Mouse (Mus musculus) liver, embryonic 12.5 days (tissue): ENCODE measurements around the gene Tob2. TPM values are rescaled to one million over a fixed set of nuclear protein-coding genes. Genes with fewer than 3 reads are reported as not detected.

Experiments
- ATAC-seq: fragments of 200-750 bp; cut with Nextera tagmentation; 2 replicates; pipeline ENCODE4 v1.8.0; 2017; ENCODE audit warnings: moderate number of reproducible peaks, mild to moderate bottlenecking, moderate library complexity
- H3K27ac ChIP-seq: fragments of 300-500 bp; sonication (generic); 2 replicates; pipeline ENCODE4 v1.5.1; 2016; ENCODE audit warnings: mild to moderate bottlenecking
- H3K27me3 ChIP-seq: fragments of 300-500 bp; sonication (generic); replicated peaks from 2 replicates; pipeline ENCODE4 v1.6.1; 2016; ENCODE audit warnings: mild to moderate bottlenecking, moderate library complexity
- H3K36me3 ChIP-seq: fragments of 300-500 bp; sonication (generic); 2 replicates; pipeline ENCODE4 v1.6.1; 2016; ENCODE audit warnings: mild to moderate bottlenecking, moderate library complexity
- H3K4me1 ChIP-seq: fragments of 300-500 bp; sonication (generic); 2 replicates; pipeline ENCODE4 v1.6.1; 2016
- H3K4me2 ChIP-seq: fragments of 300-500 bp; sonication (generic); 2 replicates; pipeline ENCODE4 v1.6.1; 2016; ENCODE audit warnings: mild to moderate bottlenecking, moderate library complexity
- H3K4me3 ChIP-seq: fragments of 300-500 bp; sonication (generic); 2 replicates; pipeline ENCODE4 v1.5.1; 2016; ENCODE audit warnings: mild to moderate bottlenecking, moderate library complexity
- H3K9ac ChIP-seq: fragments of 300-500 bp; sonication (generic); 2 replicates; pipeline ENCODE4 v1.6.1; 2016; ENCODE audit warnings: mild to moderate bottlenecking, moderate library complexity
- H3K9me3 ChIP-seq: fragments of 300-500 bp; sonication (generic); replicated peaks from 2 replicates; pipeline ENCODE4 v1.6.1; 2016; ENCODE audit warnings: mild to moderate bottlenecking, moderate library complexity
- WGBS: fragments of 180-500 bp; shearing (Covaris S2); methylation state at CpG from one replicate; pipeline ENCODE4 v1.1.7; 2016; ENCODE audit not compliant: insufficient replicate concordance; 5-methylcytosine and 5-hydroxymethylcytosine counted together
- polyA plus RNA-seq: library from polyadenylated mRNA; unstranded; fragments of >200 nt; fragmentation: Nextera tagmentation; extraction: Ambion mirVana; gene quantifications from 2 replicates; pipeline ENCODE4 v1.2.1, GENCODE M21; 2016

The Tob2 gene
- polyA plus RNA-seq, 1 experiment from 2014 or later = 12.8 TPM

- H3K27ac ChIP-seq = no peak overlapping the region
- H3K9me3 ChIP-seq = no peaks in the 10 kb centered on the region
- H3K27me3 ChIP-seq = peaks cover 44% of the 10 kb centered on the region
- H3K4me1 ChIP-seq = peaks cover 20% of the 10 kb centered on the region
- no peaks in the 10 kb centered on the region for H3K36me3 ChIP-seq
- H3K9ac ChIP-seq = no peak overlapping the region
- ATAC-seq = no peak
- 67% methylated on average over 4 of the region's 4 CpGs for WGBS
- no peak overlapping the region for H3K4me3 ChIP-seq
- no peak overlapping the region for H3K4me2 ChIP-seq
These were observed 25.1 kb downstream of the Tob2 start for GRCm38 (mm10) chr15:81833481-81833880.

- H3K27ac ChIP-seq = no peak overlapping the region
- 60% methylated on average over 3 of the region's 3 CpGs for WGBS
- no peaks in the 10 kb centered on the region for H3K9me3 ChIP-seq
These were observed 26.4 kb downstream of the Tob2 start for GRCm38 (mm10) chr15:81832219-81832618.

GRCm38 (mm10) chr15:81831136-81831825, 27.3 kb downstream of the Tob2 start:
- peak; percentile 89 for ATAC-seq
- H3K27ac ChIP-seq = no peak overlapping the region
- no peaks in the 10 kb centered on the region for H3K9me3 ChIP-seq
- H3K9ac ChIP-seq = no peak overlapping the region
- no peak overlapping the region for H3K4me3 ChIP-seq
- H3K27me3 ChIP-seq = peaks cover 29% of the 10 kb centered on the region
- 14% methylated on average over 24 of the region's 24 CpGs for WGBS
- peaks cover 2% of the 10 kb centered on the region; the same call in 1 of the 2 replicates for H3K36me3 ChIP-seq
- H3K4me1 ChIP-seq = peaks cover 14% of the 10 kb centered on the region
- peak overlapping the region; percentile 32 for H3K4me2 ChIP-seq

More at GRCm38 (mm10) chr15:81832219-81832618, 26.4 kb downstream of the Tob2 start:
- H3K4me2 ChIP-seq = no peak overlapping the region
- H3K4me1 ChIP-seq = peaks cover 19% of the 10 kb centered on the region
- no peak for ATAC-seq
- no peaks in the 10 kb centered on the region for H3K36me3 ChIP-seq
- peaks cover 38% of the 10 kb centered on the region for H3K27me3 ChIP-seq
- H3K9ac ChIP-seq = no peak overlapping the region
- H3K4me3 ChIP-seq = no peak overlapping the region

- 75% methylated on average over 4 of the region's 4 CpGs for WGBS
- H3K4me3 ChIP-seq = no peak overlapping the region
- no peak for ATAC-seq
- peaks cover 7% of the 10 kb centered on the region for H3K4me1 ChIP-seq
- H3K27ac ChIP-seq = no peak overlapping the region
- H3K27me3 ChIP-seq = peaks cover 21% of the 10 kb centered on the region
- peaks cover 10% of the 10 kb centered on the region for H3K36me3 ChIP-seq
- no peak overlapping the region for H3K9ac ChIP-seq
- no peaks in the 10 kb centered on the region for H3K9me3 ChIP-seq
- no peak overlapping the region for H3K4me2 ChIP-seq
These were observed 28.1 kb downstream of the Tob2 start for GRCm38 (mm10) chr15:81830530-81830929.

GRCm38 (mm10) chr15:81829208-81829580, 29.4 kb downstream of the Tob2 start:
- Histone ChIP-seq H3K4me3 (no peak overlapping the region), H3K9ac (no peak overlapping the region), H3K27ac (no peak overlapping the region), H3K4me2 (no peak overlapping the region), H3K9me3 (no peaks in the 10 kb centered on the region), H3K4me1 (peaks cover 5% of the 10 kb centered on the region; the same call in 1 of the 2 replicates), H3K27me3 (peaks cover 9% of the 10 kb centered on the region), H3K36me3 (peaks cover 21% of the 10 kb centered on the region)
- no peak for ATAC-seq
- WGBS = 49% methylated on average over 2 of the region's 2 CpGs

GRCm38 (mm10) chr15:81828426-81829207, 30.0 kb downstream of the Tob2 start:
- 70% methylated on average over 7 of the region's 7 CpGs for WGBS
- Histone ChIP-seq H3K36me3 (peaks cover 27% of the 10 kb centered on the region), H3K4me2 (no peak overlapping the region), H3K9me3 (no peaks in the 10 kb centered on the region), H3K27me3 (peaks cover 3% of the 10 kb centered on the region; the same call in 1 of the 2 replicates), H3K9ac (no peak overlapping the region), H3K4me3 (no peak overlapping the region), H3K4me1 (peaks cover 5% of the 10 kb centered on the region; the same call in 1 of the 2 replicates), H3K27ac (no peak overlapping the region)
- ATAC-seq = no peak

GRCm38 (mm10) chr15:81824832-81825231, 33.8 kb downstream of the Tob2 start:
- WGBS = 70% methylated on average over 3 of the region's 3 CpGs
- Histone ChIP-seq H3K4me2 (no peak overlapping the region), H3K4me3 (no peak overlapping the region), H3K4me1 (no peaks in the 10 kb centered on the region), H3K9me3 (no peaks in the 10 kb centered on the region), H3K27me3 (no peaks in the 10 kb centered on the region), H3K36me3 (peaks cover 40% of the 10 kb centered on the region), H3K27ac (no peak overlapping the region), H3K9ac (no peak overlapping the region)
- ATAC-seq = no peak

GRCm38 (mm10) chr15:81822631-81823030, 36.0 kb downstream of the Tob2 start:
- Histone ChIP-seq H3K36me3 (peaks cover 46% of the 10 kb centered on the region), H3K4me1 (no peaks in the 10 kb centered on the region), H3K4me3 (no peak overlapping the region), H3K9me3 (no peaks in the 10 kb centered on the region), H3K27me3 (no peaks in the 10 kb centered on the region), H3K9ac (no peak overlapping the region), H3K27ac (no peak overlapping the region), H3K4me2 (no peak overlapping the region)
- 0 out of 2 replicates have a peak, but pooled peaks have one; percentile 42 for ATAC-seq
- 75% methylated on average over 3 of the region's 3 CpGs for WGBS

GRCm38 (mm10) chr15:81818404-81818803, 40.2 kb downstream of the Tob2 start:
- Histone ChIP-seq H3K9ac (no peak overlapping the region), H3K27ac (no peak overlapping the region), H3K4me1 (peaks cover 13% of the 10 kb centered on the region), H3K4me3 (no peak overlapping the region), H3K27me3 (no peaks in the 10 kb centered on the region), H3K36me3 (peaks cover 33% of the 10 kb centered on the region), H3K9me3 (no peaks in the 10 kb centered on the region), H3K4me2 (no peak overlapping the region)
- no peak for ATAC-seq
- 65% methylated on average over 3 of the region's 3 CpGs for WGBS

- Histone ChIP-seq H3K36me3 (peaks cover 22% of the 10 kb centered on the region; the same call in 1 of the 2 replicates), H3K9ac (no peak overlapping the region), H3K27me3 (no peaks in the 10 kb centered on the region), H3K4me1 (peaks cover 37% of the 10 kb centered on the region), H3K27ac (no peak overlapping the region), H3K4me2 (no peak overlapping the region), H3K4me3 (no peak overlapping the region), H3K9me3 (no peaks in the 10 kb centered on the region)
- 69% methylated on average over 12 of the region's 12 CpGs for WGBS
- no peak for ATAC-seq
These were observed 43.8 kb downstream of the Tob2 start for GRCm38 (mm10) chr15:81814716-81815370.

- WGBS = 55% methylated on average over 5 of the region's 5 CpGs
- H3K27ac ChIP-seq = no peak overlapping the region
- H3K9ac ChIP-seq = no peak overlapping the region
- peaks cover 44% of the 10 kb centered on the region for H3K4me1 ChIP-seq
- no peaks in the 10 kb centered on the region for H3K27me3 ChIP-seq
- H3K4me2 ChIP-seq = no peak overlapping the region
- H3K36me3 ChIP-seq = peaks cover 18% of the 10 kb centered on the region; the same call in 1 of the 2 replicates
- no peak overlapping the region for H3K4me3 ChIP-seq
- no peaks in the 10 kb centered on the region for H3K9me3 ChIP-seq
- no peak for ATAC-seq
These were observed 44.5 kb downstream of the Tob2 start for GRCm38 (mm10) chr15:81813986-81814705.
